Mouse (Mus musculus): ENCODE results near the gene Msh4.
A peak's percentile ranks its signal among the peaks of the same experiment; 100 is the strongest.
"Not testable (repeated sequence)": the region's sequence is repeated elsewhere in the genome, so short reads cannot be mapped to it uniquely, and the experiment has no call there.

Msh4 gene

GRCm38 (mm10) chr3:153911197-153911881 is 5.4 kb upstream of the Msh4 start:
- no peak for DNase-seq (ENCODE audit: low spot score)

- no peak for DNase-seq (ENCODE audit: low spot score)
Observed at GRCm38 (mm10) chr3:153910489-153910888, 4.6 kb upstream of the Msh4 start.

GRCm38 (mm10) chr3:153908919-153909318 is 3.0 kb upstream of the Msh4 start:
- DNase-seq (ENCODE audit: low spot score) = no peak

- no peak for DNase-seq (ENCODE audit: low spot score)
Observed at GRCm38 (mm10) chr3:153905251-153906135, 445 bp downstream of the Msh4 start.

GRCm38 (mm10) chr3:153904586-153904985 is 1.4 kb downstream of the Msh4 start:
- peak; percentile 27 for DNase-seq (ENCODE audit: low spot score)

- no peak for DNase-seq (ENCODE audit: low spot score)
Observed at GRCm38 (mm10) chr3:153902595-153902994, 3.3 kb downstream of the Msh4 start.

- no peak for DNase-seq (ENCODE audit: low spot score)
Observed at GRCm38 (mm10) chr3:153901904-153902303, 4.0 kb downstream of the Msh4 start.

- no peak for DNase-seq (ENCODE audit: low spot score)
Observed at GRCm38 (mm10) chr3:153897216-153897615, 8.7 kb downstream of the Msh4 start.

- no peak for DNase-seq (ENCODE audit: low spot score)
Observed at GRCm38 (mm10) chr3:153895454-153895853, 10.5 kb downstream of the Msh4 start.

- DNase-seq (ENCODE audit: low spot score) = no peak
Observed at GRCm38 (mm10) chr3:153889188-153889781, 16.7 kb downstream of the Msh4 start.

- no peak for DNase-seq (ENCODE audit: low spot score)
Observed at GRCm38 (mm10) chr3:153888141-153888540, 17.8 kb downstream of the Msh4 start.

- DNase-seq (ENCODE audit: low spot score) = no peak
Observed at GRCm38 (mm10) chr3:153886296-153886695, 19.6 kb downstream of the Msh4 start.

GRCm38 (mm10) chr3:153871396-153871795 is 34.5 kb downstream of the Msh4 start:
- no peak for DNase-seq (ENCODE audit: low spot score)

GRCm38 (mm10) chr3:153867149-153868136 is 38.5 kb downstream of the Msh4 start:
- no peak for DNase-seq (ENCODE audit: low spot score)

- DNase-seq (ENCODE audit: low spot score) = no peak
Observed at GRCm38 (mm10) chr3:153864636-153865429, 41.1 kb downstream of the Msh4 start.

GRCm38 (mm10) chr3:153863816-153864215 is 42.1 kb downstream of the Msh4 start:
- DNase-seq (ENCODE audit: low spot score) = no peak

- DNase-seq (ENCODE audit: low spot score) = not testable (repeated sequence)
Observed at GRCm38 (mm10) chr3:153860392-153860791, 45.5 kb downstream of the Msh4 start.

GRCm38 (mm10) chr3:153858350-153859001 is 47.5 kb downstream of the Msh4 start:
- no peak for DNase-seq (ENCODE audit: low spot score)

GRCm38 (mm10) chr3:153852266-153852665 is 53.7 kb downstream of the Msh4 start:
- no peak for DNase-seq (ENCODE audit: low spot score)

GRCm38 (mm10) chr3:153850759-153851158 is 55.2 kb downstream of the Msh4 start:
- DNase-seq (ENCODE audit: low spot score) = no peak

All from ovary, postnatal 14 days (tissue).